Mouse (Mus musculus) C2C12 (cell line): ENCODE results near the gene Gm13090.

Experiments used
- CTCF ChIP-seq: IDR thresholded peaks from one replicate; pipeline ENCODE4 v1.5.1; 2011; ENCODE audit not compliant: control insufficient read depth, insufficient read depth, insufficient read length
- MYOG ChIP-seq: IDR thresholded peaks from one replicate; pipeline ENCODE4 v1.6.1; 2011; ENCODE audit not compliant: control insufficient read depth, insufficient read length; ENCODE audit errors: extremely low read depth

GRCm38 (mm10) chr4:151046524-151046923 lies 42.8 kb upstream of the Gm13090 start:
- no peak for TF ChIP-seq CTCF
- TF ChIP-seq MYOG: no peak
